Mouse (Mus musculus) brain, embryonic 14.5 days (tissue): ENCODE measurements around the gene Sdr9c7.

ENCODE experiments used
- CTCF ChIP-seq: fragments of 200-500 bp; IDR thresholded peaks from 2 replicates; pipeline ENCODE4 v1.5.1; 2012; ENCODE audit warnings: inconsistent platforms, mild to moderate bottlenecking, moderate library complexity, borderline replicate concordance; ENCODE audit not compliant: insufficient read depth, insufficient read length; ENCODE audit errors: extremely low read depth
- POLR2A ChIP-seq: fragments of 200-500 bp; IDR thresholded peaks from 2 replicates; pipeline ENCODE4 v1.6.1; 2012; ENCODE audit warnings: mild to moderate bottlenecking, inconsistent platforms, borderline replicate concordance; ENCODE audit not compliant: poor library complexity, insufficient read depth, insufficient read length, severe bottlenecking; ENCODE audit errors: extremely low read depth

DNA sequence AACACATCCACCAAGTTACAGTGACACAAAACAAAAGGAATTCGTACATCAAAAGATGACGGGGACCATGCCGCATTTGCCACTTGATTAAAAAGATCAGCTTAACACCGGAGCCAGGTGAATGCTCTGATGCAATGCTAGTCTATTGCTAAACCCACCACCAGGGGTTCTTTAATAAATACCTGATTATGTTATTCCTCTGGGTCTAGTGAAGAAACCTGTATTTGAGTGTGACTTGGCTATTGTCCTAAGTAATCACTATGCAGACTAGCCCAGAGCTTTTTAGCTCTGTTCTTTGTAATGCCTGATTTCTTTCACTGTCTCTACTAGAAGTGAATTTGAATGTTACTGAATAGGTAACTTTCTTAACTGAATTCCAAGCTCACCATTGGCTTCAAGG lies 17.3 kb upstream of the Sdr9c7 start:
- TF ChIP-seq POLR2A: no peak
- TF ChIP-seq CTCF: no peak
